Mouse (Mus musculus) layer of hippocampus, adult 9-11 months (tissue): ENCODE data around the gene March1.

Experiments
- DNase-seq: peaks from one replicate; pipeline ENCODE4 v3.0.0; 2022

March1 gene

GRCm38 (mm10) chr8:66022815-66023214 is 405.1 kb downstream of the March1 start:
- DNase-seq: no peak

DNA sequence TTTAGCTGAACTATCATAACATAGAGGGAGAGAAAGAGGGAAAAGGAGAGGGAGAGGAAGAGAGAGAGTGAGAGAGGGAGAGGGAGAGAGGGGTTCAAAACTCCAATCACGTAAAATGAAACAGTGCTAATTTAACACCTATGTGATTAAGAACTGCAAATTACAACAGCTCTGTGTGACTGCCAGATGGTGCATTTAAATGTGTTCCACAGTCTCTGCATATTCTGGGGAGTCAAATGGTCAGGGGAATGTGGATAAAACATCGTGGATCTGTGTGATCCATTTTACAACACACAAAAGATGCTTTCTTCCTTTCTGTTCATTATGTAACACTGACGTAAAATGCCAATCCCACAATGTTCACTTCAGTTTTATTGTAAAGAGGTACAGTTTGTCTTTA is 416.0 kb downstream of the March1 start:
- DNase-seq: no peak

GRCm38 (mm10) chr8:66034429-66034828 is 416.7 kb downstream of the March1 start:
- no peak for DNase-seq

DNA sequence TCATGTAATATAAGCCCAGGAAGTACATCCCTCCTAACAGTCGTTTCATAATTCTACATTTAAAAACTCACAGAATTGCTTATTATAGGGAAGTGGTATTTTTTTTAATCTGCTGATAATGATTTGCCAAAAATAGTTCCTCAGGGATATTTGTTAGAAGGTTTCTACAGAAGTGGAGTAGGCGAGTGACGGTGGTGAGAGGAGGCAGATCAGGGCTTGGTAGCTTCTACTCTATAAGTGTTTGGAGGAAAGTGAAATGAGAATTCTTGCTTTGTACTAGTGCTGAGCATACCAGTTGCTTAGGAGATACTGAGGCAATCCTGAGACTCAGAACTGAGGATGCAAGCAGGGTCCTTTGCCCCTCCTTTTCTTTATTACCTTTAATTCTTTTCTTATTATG is 476.5 kb downstream of the March1 start:
- peak; percentile 4 for DNase-seq

- no peak for DNase-seq
Observed at GRCm38 (mm10) chr8:66098148-66098547, 480.4 kb downstream of the March1 start.

DNA sequence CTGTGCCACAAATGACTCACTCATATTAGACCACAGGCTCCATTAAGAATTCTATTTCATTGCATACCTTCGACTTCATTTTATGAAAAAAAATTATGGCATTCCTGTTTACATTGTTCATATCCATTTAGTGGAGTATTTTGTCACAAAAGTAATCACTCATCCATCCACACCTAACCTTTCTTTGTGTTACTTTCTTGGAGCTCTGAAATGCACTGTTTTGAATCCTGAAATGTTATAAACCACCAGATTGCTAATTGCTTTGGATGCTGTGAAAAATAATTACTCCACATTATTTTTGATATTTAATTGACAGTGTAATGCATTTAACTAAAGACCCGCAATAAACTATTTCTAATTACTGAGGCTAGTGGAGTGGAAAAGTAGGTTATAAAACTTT is 501.6 kb downstream of the March1 start:
- DNase-seq: no peak

GRCm38 (mm10) chr8:66159648-66160047 is 541.9 kb downstream of the March1 start:
- DNase-seq: no peak

DNA sequence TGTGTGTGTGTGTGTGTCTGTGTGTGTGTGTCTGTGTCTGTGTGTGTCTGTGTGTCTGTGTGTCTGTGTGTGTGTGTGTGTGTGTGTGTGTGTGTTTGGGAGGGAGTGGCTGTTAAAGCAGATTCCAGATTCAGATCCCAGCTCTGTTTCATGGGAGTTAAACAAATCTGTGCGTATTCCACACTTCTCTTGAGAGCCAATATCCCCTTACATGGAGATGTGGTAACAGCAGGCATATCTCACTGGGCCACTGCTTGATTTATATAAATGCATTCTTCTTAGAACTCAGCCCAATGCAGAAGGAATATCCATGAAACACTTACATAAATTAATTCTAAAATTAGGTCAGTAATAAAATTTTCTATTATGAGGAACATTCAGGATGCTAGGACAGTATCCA is 549.1 kb downstream of the March1 start:
- DNase-seq: no peak

DNA sequence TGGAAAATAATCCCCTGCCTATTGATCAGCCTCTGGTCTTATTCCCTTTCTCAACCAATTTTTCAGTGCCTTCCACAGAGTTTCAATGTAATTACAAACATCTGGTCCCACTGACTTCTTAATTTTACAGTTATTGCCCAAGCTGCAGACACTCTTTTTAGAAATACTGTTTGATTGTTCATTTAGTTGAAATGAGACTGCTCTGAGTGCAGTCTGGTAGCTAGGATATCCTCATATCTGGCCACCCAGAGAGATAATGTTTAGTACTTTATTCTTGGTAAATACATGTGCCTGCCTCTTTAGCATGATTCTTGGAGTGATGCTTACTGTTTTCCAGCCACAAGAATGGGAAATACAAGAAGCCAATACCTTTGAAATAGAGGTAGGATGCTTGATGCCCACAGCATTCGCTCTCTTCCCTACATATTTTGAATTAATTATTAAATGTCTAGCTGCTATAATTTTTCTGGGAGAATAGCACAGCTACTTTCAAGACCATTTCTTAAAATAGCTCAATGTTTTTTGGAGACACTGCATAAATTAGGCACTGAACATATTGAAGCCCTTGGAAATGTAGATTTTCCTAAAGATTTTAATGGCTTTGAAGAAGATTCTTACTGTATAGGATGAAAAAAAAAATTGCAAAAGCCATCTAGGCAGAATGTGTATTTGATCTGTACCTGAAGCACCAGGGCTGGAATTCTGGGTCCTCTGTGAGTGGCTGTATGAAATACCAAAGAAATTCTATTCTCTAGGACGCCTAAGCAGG is 549.9 kb downstream of the March1 start:
- DNase-seq: no peak

DNA sequence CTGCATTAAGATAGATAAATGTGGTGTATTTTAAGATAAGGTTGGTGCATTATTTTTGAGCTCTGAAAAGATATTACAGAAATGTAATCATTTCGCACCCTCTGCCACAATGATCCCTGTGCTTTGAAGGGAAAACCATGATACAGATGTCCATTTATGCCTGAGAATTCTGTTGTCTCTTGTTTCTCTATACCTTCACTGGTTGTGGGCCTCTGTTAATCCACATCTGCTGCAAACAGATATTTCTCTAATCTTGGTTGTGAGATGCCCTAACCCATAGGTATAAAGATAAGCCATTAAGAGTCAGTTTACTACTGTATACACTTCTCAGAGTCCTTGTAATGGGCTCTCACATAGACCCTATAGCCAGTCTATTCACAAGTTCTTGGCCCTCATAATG is 561.6 kb downstream of the March1 start:
- no peak for DNase-seq

DNA sequence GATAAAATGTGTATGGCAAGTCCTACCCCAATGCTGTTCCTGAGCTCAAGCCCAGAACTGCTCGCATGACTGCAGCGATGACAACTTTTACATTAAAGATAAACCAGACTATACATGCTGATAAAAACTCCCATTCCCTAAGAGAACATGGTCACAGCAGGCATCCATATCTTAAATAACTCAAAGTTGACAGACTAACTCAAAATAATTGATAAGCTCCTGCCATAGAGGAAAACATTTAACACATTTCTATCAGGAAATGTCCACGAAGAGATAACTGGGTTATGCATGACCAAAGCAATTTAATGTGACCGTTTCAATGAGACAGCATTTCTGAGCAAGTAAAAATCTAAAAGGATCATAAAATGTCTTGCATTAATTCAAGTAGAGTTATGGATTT is 563.6 kb downstream of the March1 start:
- DNase-seq: no peak

DNA sequence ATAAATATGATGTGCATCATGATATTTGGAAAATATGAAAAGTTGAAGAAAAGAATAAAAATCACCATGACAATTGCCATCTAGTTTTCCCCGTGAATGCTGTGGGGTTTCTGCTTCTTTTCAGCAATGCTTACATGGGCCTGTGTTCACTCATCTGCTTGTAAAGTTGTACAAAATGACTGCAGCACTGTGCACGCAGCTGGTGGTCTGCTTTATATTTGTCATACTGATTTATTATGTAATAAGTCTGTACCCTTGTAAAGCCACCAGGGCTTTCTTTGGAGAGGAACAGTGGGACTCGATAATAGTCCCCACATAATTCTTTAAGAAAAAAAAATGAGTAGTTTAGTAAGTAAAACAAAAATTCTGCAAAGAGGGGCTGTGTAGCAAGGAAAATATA is 564.6 kb downstream of the March1 start:
- DNase-seq: no peak

- DNase-seq: no peak
Observed at GRCm38 (mm10) chr8:66183454-66183853, 565.8 kb downstream of the March1 start.

DNA sequence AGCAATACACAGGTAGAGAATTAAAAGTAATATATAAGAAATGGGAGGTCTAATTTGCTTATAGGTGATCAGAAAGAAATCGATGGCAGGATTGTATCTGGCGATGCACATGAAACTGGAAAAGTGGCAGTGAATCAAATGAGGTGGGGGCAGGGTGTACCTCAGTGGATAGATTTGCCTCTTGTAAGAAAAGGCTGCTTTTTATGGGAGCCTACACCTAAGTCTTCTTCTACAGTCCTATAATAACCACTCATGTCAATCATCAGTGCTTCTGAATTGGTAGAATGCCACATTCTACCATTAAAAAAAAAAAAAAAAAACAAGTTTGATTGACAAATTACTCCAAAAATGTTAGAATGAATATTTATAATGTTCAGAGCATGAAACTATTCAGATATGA is 567.5 kb downstream of the March1 start:
- DNase-seq: no peak

DNA sequence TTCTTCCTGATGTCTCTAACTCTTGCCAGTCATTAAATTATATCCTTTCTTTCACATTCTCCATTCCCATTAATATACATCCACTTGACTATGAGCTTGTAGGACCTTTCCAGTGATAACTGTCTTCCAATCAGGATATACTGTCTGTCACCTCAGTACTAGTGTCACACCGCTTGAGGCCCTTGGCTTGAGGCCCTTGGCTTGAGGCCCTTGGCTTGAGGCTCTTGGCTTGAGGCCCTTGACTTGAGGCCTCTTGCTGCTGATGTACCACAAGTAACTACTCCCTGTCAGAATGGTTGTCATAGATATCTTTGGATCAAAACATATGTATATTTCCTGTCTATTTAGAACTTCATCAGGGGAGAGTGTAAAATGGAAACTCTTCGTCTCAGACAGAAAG is 576.7 kb downstream of the March1 start:
- no peak for DNase-seq

- no peak for DNase-seq
Observed at GRCm38 (mm10) chr8:66200169-66200568, 582.5 kb downstream of the March1 start.

- DNase-seq: peak; percentile 44
Observed at GRCm38 (mm10) chr8:66203814-66204438, 586.2 kb downstream of the March1 start.

DNA sequence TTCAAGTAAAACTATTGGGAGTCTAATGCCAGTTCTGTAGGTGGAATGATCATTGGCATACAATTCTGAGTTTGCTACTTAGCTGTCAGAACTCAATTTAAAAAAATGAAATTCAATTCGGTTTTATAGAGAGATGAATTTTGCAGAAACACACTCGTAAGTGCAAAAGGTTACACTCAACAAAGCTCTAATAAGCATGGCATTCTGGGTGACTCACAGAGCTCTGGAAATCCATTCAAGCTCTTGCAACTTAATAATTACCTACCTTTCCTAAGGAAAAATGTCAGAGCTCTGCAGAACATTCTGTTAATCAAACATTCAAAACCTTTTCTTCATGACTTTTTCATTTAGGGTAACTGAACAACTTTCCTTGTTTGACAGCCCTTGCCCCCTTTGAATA is 591.9 kb downstream of the March1 start:
- no peak for DNase-seq

DNA sequence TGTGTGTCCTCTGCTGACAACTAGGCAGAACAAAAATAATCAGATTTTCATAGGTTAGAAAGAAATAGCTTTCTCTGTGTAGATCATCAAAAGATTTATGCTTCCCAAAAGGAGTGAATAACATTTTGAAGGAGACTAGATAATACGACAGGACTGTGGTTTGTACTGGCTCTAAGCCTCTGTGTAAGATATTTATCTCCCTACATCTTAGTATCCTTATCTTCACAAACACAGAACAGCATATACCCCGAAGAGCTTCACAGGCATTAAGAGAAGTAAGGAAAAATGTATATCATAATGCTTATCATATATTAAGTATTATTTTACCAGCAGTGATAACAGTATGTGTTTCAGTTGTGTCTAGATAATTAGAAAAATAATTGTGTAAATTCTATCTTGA is 592.6 kb downstream of the March1 start:
- no peak for DNase-seq

GRCm38 (mm10) chr8:66219974-66220373 is 602.3 kb downstream of the March1 start:
- no peak for DNase-seq

DNA sequence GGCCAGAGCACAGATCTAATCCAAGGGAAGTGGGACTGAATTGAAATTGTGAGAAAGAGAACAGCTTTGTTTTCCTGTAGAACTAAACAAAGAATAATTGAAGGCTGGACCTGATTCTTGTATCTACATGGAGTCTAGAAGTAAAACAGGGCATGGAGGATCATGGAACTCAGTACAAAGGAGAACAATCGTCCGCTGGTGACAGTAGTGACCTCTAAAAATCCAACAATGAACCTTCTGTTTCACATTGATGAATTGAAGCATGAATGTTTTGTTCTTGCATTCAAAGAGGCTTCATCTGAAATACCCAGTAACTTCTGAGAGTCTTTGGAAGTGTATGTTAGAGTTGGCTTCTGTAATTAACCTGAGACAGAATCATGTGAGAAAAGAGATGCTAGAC is 612.2 kb downstream of the March1 start:
- no peak for DNase-seq

- DNase-seq: no peak
Observed at GRCm38 (mm10) chr8:66269546-66269945, 651.8 kb downstream of the March1 start.

- no peak for DNase-seq
Observed at GRCm38 (mm10) chr8:66270116-66270515, 652.4 kb downstream of the March1 start.

GRCm38 (mm10) chr8:66317824-66318223 is 700.1 kb downstream of the March1 start:
- no peak for DNase-seq
